Mouse (Mus musculus): ENCODE data around the gene Nab1. TPM values are rescaled to one million over a fixed set of nuclear protein-coding genes. Genes with fewer than 3 reads are reported as not detected.

Gene Nab1
- polyA plus RNA-seq, 1 experiment, result 15.8 TPM

DNA sequence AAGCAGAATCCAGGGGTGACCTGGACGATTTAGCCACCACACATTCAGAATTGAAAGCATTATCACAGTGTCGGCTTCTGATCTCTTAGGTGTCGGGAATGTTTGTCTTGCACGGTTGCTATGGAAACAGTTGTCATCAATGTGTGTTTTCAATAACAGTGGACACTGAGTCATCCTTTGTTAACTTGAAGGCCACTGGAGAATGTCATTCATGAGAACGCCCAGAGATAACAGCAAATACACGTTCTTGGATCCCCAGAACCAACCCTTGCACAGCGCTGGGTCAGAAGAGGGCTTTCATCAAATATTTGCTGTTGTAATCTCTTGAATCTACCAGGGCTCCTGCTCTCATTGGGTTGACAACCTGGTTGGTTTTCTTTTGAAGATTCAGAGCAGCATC is 43.9 kb downstream of the Nab1 start:
- TF ChIP-seq CTCF (IDR thresholded peaks at IDR 0.05; ENCODE audit: extremely low read depth, insufficient read depth, low read length) (no peak), POLR2A (IDR thresholded peaks at IDR 0.05; ENCODE audit: extremely low read depth, insufficient read depth, low read length) (no peak)
- no peaks in the 10 kb centered on the region for H3K4me1 ChIP-seq (ENCODE audit: control insufficient read depth, insufficient read depth, low read length)
- H3K4me3 ChIP-seq (ENCODE audit: insufficient read depth, low read length), result no peak overlapping the region
- H3K27ac ChIP-seq (ENCODE audit: insufficient read depth, low read length), result no peak overlapping the region

DNA sequence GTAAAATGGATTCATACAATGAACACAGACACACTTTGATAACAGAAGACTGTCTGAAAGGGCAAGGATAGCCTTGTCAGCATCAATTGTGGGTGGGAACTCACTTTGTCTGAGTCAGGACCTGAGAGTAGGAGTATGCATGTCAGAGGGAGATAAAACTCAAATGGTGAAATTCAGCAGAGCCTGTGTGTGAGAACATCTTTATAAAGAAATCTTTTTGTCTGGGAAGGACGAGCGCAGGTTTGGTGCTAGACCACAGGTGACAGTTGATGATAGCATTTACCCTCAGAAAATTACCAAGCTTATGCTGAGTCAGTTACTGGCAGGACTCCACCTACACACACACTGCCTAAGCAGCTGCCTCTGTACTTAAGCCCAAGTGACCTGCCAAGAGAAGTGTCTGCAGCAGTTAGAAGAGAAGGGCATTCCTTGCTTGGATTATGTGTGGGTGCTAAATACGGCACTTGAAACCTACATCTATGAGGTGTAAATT is 45.9 kb downstream of the Nab1 start:
- Histone ChIP-seq H3K27ac (ENCODE audit: insufficient read depth, low read length) (no peak overlapping the region), H3K4me1 (ENCODE audit: control insufficient read depth, insufficient read depth, low read length) (no peaks in the 10 kb centered on the region), H3K4me3 (ENCODE audit: insufficient read depth, low read length) (no peak overlapping the region)
- TF ChIP-seq CTCF (IDR thresholded peaks at IDR 0.05; ENCODE audit: extremely low read depth, insufficient read depth, low read length) (no peak), POLR2A (IDR thresholded peaks at IDR 0.05; ENCODE audit: extremely low read depth, insufficient read depth, low read length) (no peak)

GRCm38 (mm10) chr1:52451360-52451759 is 49.1 kb downstream of the Nab1 start:
- Histone ChIP-seq H3K4me3 (ENCODE audit: insufficient read depth, low read length) (no peak overlapping the region), H3K4me1 (ENCODE audit: control insufficient read depth, insufficient read depth, low read length) (no peaks in the 10 kb centered on the region), H3K27ac (ENCODE audit: insufficient read depth, low read length) (no peak overlapping the region)
- TF ChIP-seq CTCF (IDR thresholded peaks at IDR 0.05; ENCODE audit: extremely low read depth, insufficient read depth, low read length), result no peak
- TF ChIP-seq POLR2A (IDR thresholded peaks at IDR 0.05; ENCODE audit: extremely low read depth, insufficient read depth, low read length), result no peak

- peaks cover 5% of the 10 kb centered on the region; the same call in 1 of the 2 replicates for H3K4me1 ChIP-seq (ENCODE audit: control insufficient read depth, insufficient read depth, low read length)
- no peak overlapping the region for H3K27ac ChIP-seq (ENCODE audit: insufficient read depth, low read length)
- TF ChIP-seq POLR2A (IDR thresholded peaks at IDR 0.05; ENCODE audit: extremely low read depth, insufficient read depth, low read length), result no peak
- TF ChIP-seq CTCF (IDR thresholded peaks at IDR 0.05; ENCODE audit: extremely low read depth, insufficient read depth, low read length), result no peak
- no peak overlapping the region for H3K4me3 ChIP-seq (ENCODE audit: insufficient read depth, low read length)
Measured at GRCm38 (mm10) chr1:52435856-52436255, 64.6 kb downstream of the Nab1 start.

DNA sequence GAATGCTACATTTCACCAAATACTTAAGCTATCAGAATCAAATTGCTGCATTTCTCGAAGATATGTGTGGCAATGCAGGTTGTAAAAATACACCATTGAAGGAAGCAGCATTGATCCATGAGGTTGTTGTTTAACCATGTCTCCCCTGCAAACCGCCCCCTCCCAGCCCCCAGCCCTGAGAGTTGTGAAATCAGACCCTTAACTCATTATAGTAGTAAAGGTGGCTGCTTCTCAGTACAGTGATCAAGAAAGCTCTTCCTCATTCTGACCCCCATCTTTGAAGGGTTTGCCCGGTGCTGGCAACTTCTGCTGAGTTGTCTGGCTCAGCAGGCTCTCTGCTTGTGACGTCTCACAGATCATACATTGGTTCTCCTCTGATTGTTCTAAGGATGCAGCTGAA is 66.4 kb downstream of the Nab1 start:
- Histone ChIP-seq H3K4me3 (ENCODE audit: insufficient read depth, low read length) (no peak overlapping the region), H3K4me1 (ENCODE audit: control insufficient read depth, insufficient read depth, low read length) (peaks cover 5% of the 10 kb centered on the region; the same call in 1 of the 2 replicates), H3K27ac (ENCODE audit: insufficient read depth, low read length) (no peak overlapping the region)
- TF ChIP-seq POLR2A (IDR thresholded peaks at IDR 0.05; ENCODE audit: extremely low read depth, insufficient read depth, low read length) (no peak), CTCF (IDR thresholded peaks at IDR 0.05; ENCODE audit: extremely low read depth, insufficient read depth, low read length) (no peak)

DNA sequence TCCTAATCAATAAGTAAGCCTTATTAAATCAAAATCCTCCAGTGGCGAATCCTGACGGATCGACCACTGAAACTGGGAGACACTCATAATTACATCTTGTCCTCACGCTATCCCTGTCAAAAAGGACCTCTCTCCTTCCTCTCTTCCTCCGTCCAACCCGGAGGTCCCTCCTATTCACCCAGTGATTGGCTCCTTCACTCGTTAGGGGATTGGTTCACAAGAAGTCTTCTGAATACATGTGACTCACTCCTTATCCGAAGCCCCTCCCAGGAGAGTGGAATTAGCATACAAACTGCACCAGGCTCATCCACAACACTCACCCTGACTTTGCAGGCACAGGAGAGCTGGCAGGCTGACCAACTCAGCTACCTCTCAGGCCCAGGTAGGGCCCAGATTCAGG is 68.7 kb downstream of the Nab1 start:
- Histone ChIP-seq H3K4me1 (ENCODE audit: control insufficient read depth, insufficient read depth, low read length) (peaks cover 5% of the 10 kb centered on the region; the same call in 1 of the 2 replicates), H3K4me3 (ENCODE audit: insufficient read depth, low read length) (no peak overlapping the region), H3K27ac (ENCODE audit: insufficient read depth, low read length) (no peak overlapping the region)
- TF ChIP-seq CTCF (IDR thresholded peaks at IDR 0.05; ENCODE audit: extremely low read depth, insufficient read depth, low read length), result no peak
- no peak for TF ChIP-seq POLR2A (IDR thresholded peaks at IDR 0.05; ENCODE audit: extremely low read depth, insufficient read depth, low read length)

DNA sequence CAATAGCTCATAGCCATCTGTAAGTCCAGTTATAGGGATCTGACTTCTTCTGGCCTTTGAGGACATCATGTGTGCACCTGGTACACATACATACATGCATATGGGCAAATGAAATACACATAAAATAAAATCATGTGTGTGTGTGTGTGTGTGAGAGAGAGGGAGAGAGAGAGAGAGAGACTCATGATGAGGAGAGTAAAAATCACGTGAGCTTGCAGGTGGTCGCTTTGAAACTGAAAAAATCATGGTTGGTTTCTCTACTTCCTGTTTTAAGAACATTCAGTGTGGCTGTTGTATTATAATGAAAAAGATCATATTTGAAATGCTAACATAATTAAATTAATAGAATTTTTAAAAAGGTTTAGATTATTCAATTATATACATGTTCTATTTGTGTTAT is 69.9 kb downstream of the Nab1 start:
- no peak overlapping the region for H3K27ac ChIP-seq (ENCODE audit: insufficient read depth, low read length)
- no peak overlapping the region for H3K4me3 ChIP-seq (ENCODE audit: insufficient read depth, low read length)
- H3K4me1 ChIP-seq (ENCODE audit: control insufficient read depth, insufficient read depth, low read length), result peaks cover 2% of the 10 kb centered on the region; the same call in 1 of the 2 replicates
- TF ChIP-seq POLR2A (IDR thresholded peaks at IDR 0.05; ENCODE audit: extremely low read depth, insufficient read depth, low read length), result no peak
- no peak for TF ChIP-seq CTCF (IDR thresholded peaks at IDR 0.05; ENCODE audit: extremely low read depth, insufficient read depth, low read length)

- no peak overlapping the region for H3K27ac ChIP-seq (ENCODE audit: insufficient read depth, low read length)
- no peak for TF ChIP-seq POLR2A (IDR thresholded peaks at IDR 0.05; ENCODE audit: extremely low read depth, insufficient read depth, low read length)
- no peak for TF ChIP-seq CTCF (IDR thresholded peaks at IDR 0.05; ENCODE audit: extremely low read depth, insufficient read depth, low read length)
- H3K4me3 ChIP-seq (ENCODE audit: insufficient read depth, low read length), result no peak overlapping the region
- H3K4me1 ChIP-seq (ENCODE audit: control insufficient read depth, insufficient read depth, low read length), result no peaks in the 10 kb centered on the region
Measured at GRCm38 (mm10) chr1:52430116-52430515, 70.4 kb downstream of the Nab1 start.

DNA sequence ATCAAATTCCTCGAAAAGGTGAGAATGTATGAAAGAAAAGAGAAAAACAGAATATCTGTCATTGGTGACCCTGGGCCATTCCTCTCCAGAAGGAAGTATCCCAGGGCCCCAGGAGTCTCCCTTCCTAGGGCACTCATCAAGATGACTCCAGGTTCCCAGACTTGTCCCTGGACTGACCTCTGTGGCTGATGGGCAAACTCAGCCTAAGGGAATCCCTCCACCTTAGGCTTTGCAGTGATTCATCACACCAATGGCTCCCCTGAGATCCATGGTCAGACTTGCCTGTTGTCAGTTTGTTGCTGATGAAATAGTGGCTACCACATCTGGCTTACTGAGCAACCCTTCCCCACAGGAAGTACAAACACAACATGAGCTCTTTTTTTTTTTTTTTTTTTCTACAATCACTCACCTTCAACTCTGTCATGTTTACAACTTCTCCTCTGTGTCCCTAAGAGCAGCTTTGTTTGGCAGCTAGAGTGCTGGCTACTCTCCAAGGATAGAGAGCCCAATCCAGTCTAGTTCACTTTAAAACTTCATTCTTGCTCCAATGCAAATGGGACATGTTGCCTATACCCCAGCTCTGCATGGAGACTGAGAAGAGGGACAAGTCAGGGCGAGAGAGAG is 72.5 kb downstream of the Nab1 start:
- H3K27ac ChIP-seq (ENCODE audit: insufficient read depth, low read length), result no peak overlapping the region
- H3K4me1 ChIP-seq (ENCODE audit: control insufficient read depth, insufficient read depth, low read length), result no peaks in the 10 kb centered on the region
- no peak overlapping the region for H3K4me3 ChIP-seq (ENCODE audit: insufficient read depth, low read length)
- TF ChIP-seq POLR2A (IDR thresholded peaks at IDR 0.05; ENCODE audit: extremely low read depth, insufficient read depth, low read length) (no peak), CTCF (IDR thresholded peaks at IDR 0.05; ENCODE audit: extremely low read depth, insufficient read depth, low read length) (no peak)

DNA sequence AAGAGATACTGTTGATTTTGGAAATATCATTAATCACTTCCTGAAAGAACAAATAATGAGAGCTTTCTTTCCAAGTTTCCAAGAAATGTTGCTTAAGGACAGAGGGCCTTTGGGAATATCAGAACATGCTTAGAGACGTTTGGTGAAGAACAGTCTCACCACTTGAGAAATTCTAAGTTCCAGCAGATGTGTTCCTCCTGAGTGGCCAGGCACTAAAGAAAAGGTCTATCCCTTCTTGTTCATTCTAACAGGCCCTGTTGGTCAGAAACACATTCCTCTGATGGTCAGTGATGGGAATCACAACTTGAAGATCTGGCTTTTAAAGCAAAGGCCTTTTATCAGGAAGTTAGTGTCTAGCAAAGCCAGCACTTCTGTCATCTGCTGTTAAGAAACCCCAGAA is 76.6 kb downstream of the Nab1 start:
- no peaks in the 10 kb centered on the region for H3K4me1 ChIP-seq (ENCODE audit: control insufficient read depth, insufficient read depth, low read length)
- no peak for TF ChIP-seq POLR2A (IDR thresholded peaks at IDR 0.05; ENCODE audit: extremely low read depth, insufficient read depth, low read length)
- TF ChIP-seq CTCF (IDR thresholded peaks at IDR 0.05; ENCODE audit: extremely low read depth, insufficient read depth, low read length), result no peak
- H3K4me3 ChIP-seq (ENCODE audit: insufficient read depth, low read length), result no peak overlapping the region
- H3K27ac ChIP-seq (ENCODE audit: insufficient read depth, low read length), result no peak overlapping the region

Data from cortical plate, adult 2 months (tissue).